Mouse (Mus musculus) lung, adult 2 months (tissue): ENCODE data around the gene Anxa4.

ENCODE experiments used
- CTCF ChIP-seq: fragments of 200-500 bp; IDR thresholded peaks from 2 replicates; pipeline ENCODE4 v1.5.1; 2011; ENCODE audit warnings: mild to moderate bottlenecking, low read length, control low read depth; ENCODE audit not compliant: insufficient read depth
- POLR2A ChIP-seq: fragments of 200-500 bp; IDR thresholded peaks from 2 replicates; pipeline ENCODE4 v1.6.1; 2011; ENCODE audit warnings: low read depth, mild to moderate bottlenecking, control low read depth, low read length, borderline replicate concordance; ENCODE audit errors: extremely low read depth

DNA sequence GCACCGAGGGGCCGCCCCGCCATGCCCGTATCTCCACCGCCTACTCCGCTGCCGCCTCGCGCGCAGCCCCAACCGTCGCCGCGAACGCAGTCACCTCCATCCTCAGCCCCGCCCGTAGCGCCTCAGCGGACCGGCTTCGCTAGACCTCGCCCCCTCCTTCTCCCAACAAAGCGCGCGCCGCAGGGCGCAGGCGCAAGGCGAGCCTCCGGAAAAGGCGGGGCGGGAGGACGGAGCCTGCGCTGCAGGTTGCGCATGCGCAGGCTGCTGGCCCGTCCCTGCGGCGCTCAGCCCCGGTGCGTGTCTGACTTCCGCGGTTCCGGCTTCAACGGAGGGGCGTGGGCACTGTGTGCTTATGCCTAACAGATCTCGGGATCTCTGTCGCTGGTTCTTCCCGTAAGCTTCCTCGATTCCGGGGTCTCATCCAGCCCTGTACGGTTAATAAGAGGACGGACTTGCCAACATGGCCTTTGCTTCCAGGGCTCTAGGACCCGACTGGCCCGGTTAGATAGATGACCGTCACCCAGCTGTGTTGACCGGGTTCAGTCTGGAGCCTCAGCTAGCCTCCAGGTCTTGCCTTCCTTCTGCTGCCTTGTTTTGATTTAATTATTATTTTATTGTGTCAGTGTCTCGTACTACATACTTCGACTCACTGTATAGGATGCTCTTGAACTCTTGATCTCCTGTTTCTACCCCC is 60.1 kb downstream of the Anxa4 start, which contains the start of gene Gmcl1:
- TF ChIP-seq POLR2A (peak; percentile 90), CTCF (no peak)
